Mouse (Mus musculus) MEL-GATA-1-ER (cell line): ENCODE measurements around the gene Map3k3.
"Not testable (repeated sequence)": the region's sequence is repeated elsewhere in the genome, so short reads cannot be mapped to it uniquely, and the experiment has no call there.

Experiments
- DNase-seq: peaks from one replicate; pipeline ENCODE4 v3.0.0-alpha.2; 2012; ENCODE audit warnings: low read depth; ENCODE audit errors: extremely low read depth

Gene Map3k3

GRCm38 (mm10) chr11:106076321-106076720 is 8.1 kb upstream of the Map3k3 start:
- DNase-seq = peak; percentile 71

GRCm38 (mm10) chr11:106084911-106085561 is 623 bp downstream of the Map3k3 start:
- no peak for DNase-seq

- no peak for DNase-seq
These were observed 13.8 kb downstream of the Map3k3 start for GRCm38 (mm10) chr11:106098223-106098622.

- no peak for DNase-seq
These were observed 18.5 kb downstream of the Map3k3 start for GRCm38 (mm10) chr11:106102866-106103265.

- DNase-seq = peak; percentile 63
These were observed 21.7 kb downstream of the Map3k3 start for GRCm38 (mm10) chr11:106106047-106106587.

- no peak for DNase-seq
These were observed 27.3 kb downstream of the Map3k3 start for GRCm38 (mm10) chr11:106111688-106112087.

- no peak for DNase-seq
These were observed 37.8 kb downstream of the Map3k3 start for GRCm38 (mm10) chr11:106122221-106122620.

GRCm38 (mm10) chr11:106122736-106123135 is 38.3 kb downstream of the Map3k3 start:
- peak; percentile 50 for DNase-seq

- DNase-seq = no peak
These were observed 40.4 kb downstream of the Map3k3 start for GRCm38 (mm10) chr11:106124784-106125183.

- DNase-seq = no peak
These were observed 41.4 kb downstream of the Map3k3 start for GRCm38 (mm10) chr11:106125827-106126226.

GRCm38 (mm10) chr11:106126727-106127373 is 42.4 kb downstream of the Map3k3 start:
- not testable (repeated sequence) for DNase-seq

- DNase-seq = peak; percentile 87
These were observed 45.1 kb downstream of the Map3k3 start for GRCm38 (mm10) chr11:106129477-106129876.

GRCm38 (mm10) chr11:106132516-106132915 is 48.1 kb downstream of the Map3k3 start:
- no peak for DNase-seq

- peak; percentile 96 for DNase-seq
These were observed 50.4 kb downstream of the Map3k3 start for GRCm38 (mm10) chr11:106134580-106135528.

GRCm38 (mm10) chr11:106151219-106151618 is 66.8 kb downstream of the Map3k3 start:
- DNase-seq = no peak

- DNase-seq = no peak
These were observed 67.7 kb downstream of the Map3k3 start for GRCm38 (mm10) chr11:106152132-106152531.

GRCm38 (mm10) chr11:106154091-106154490 is 69.7 kb downstream of the Map3k3 start:
- no peak for DNase-seq

- no peak for DNase-seq
These were observed 70.4 kb downstream of the Map3k3 start for GRCm38 (mm10) chr11:106154770-106155169.

- no peak for DNase-seq
These were observed 71.3 kb downstream of the Map3k3 start for GRCm38 (mm10) chr11:106155761-106156160.

- no peak for DNase-seq
These were observed 71.8 kb downstream of the Map3k3 start for GRCm38 (mm10) chr11:106156257-106156656.

GRCm38 (mm10) chr11:106157154-106157553 is 72.7 kb downstream of the Map3k3 start:
- DNase-seq = no peak
